Mouse (Mus musculus) brain, embryonic 14.5 days (tissue): ENCODE measurements around the gene Decr2.
"Not testable (repeated sequence)": the region's sequence is repeated elsewhere in the genome, so short reads cannot be mapped to it uniquely, and the experiment has no call there.

Source experiments
- CTCF ChIP-seq: fragments of 200-500 bp; IDR thresholded peaks from 2 replicates; pipeline ENCODE4 v1.5.1; 2012; ENCODE audit warnings: inconsistent platforms, mild to moderate bottlenecking, moderate library complexity, borderline replicate concordance; ENCODE audit not compliant: insufficient read depth, insufficient read length; ENCODE audit errors: extremely low read depth
- POLR2A ChIP-seq: fragments of 200-500 bp; IDR thresholded peaks from 2 replicates; pipeline ENCODE4 v1.6.1; 2012; ENCODE audit warnings: mild to moderate bottlenecking, inconsistent platforms, borderline replicate concordance; ENCODE audit not compliant: poor library complexity, insufficient read depth, insufficient read length, severe bottlenecking; ENCODE audit errors: extremely low read depth

DNA sequence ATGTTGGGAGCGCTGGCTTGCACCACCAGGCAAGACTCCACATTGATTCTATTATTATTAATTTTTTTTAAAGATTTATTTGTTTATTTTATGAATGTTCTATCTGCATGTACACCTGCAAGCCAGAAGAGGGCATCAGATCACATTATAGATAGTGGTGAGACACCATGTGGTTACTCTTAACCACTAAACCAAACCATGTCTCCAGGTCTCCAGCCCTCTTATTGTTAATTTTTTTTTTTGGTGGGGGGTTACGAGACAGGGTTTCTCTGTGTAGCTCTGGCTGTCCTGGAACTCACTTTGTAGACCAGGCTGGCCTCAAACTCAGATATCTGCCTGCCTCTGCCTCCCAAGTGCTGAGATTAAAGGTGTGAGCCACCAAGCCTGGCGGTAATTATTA lies 9.2 kb upstream of the Decr2 start:
- not testable (repeated sequence) for TF ChIP-seq CTCF, POLR2A
